Mouse (Mus musculus) midbrain, embryonic 13.5 days (tissue): ENCODE results near the gene Ndufa7. TPM values are rescaled to one million over a fixed set of nuclear protein-coding genes. Genes with fewer than 3 reads are reported as not detected.
A peak's percentile ranks its signal among the peaks of the same experiment; 100 is the strongest.
"Not testable (repeated sequence)": the region's sequence is repeated elsewhere in the genome, so short reads cannot be mapped to it uniquely, and the experiment has no call there.

Experiments used
- ATAC-seq: fragments of 200-750 bp; cut with Nextera tagmentation; 2 replicates; pipeline ENCODE4 v1.8.0; 2017; ENCODE audit warnings: mild to moderate bottlenecking, moderate TSS enrichment, moderate library complexity
- H3K27ac ChIP-seq: fragments of 300-500 bp; sonication (generic); 2 replicates; pipeline ENCODE4 v1.5.1; 2015; ENCODE audit warnings: inconsistent platforms, mild to moderate bottlenecking, moderate library complexity
- H3K27me3 ChIP-seq: fragments of 300-500 bp; sonication (generic); 2 replicates; pipeline ENCODE4 v1.6.1; 2015; ENCODE audit warnings: mild to moderate bottlenecking, inconsistent platforms
- H3K36me3 ChIP-seq: fragments of 300-500 bp; sonication (generic); 2 replicates; pipeline ENCODE4 v1.6.1; 2015; ENCODE audit warnings: mild to moderate bottlenecking, inconsistent platforms
- H3K4me1 ChIP-seq: fragments of 300-500 bp; sonication (generic); replicated peaks from 2 replicates; pipeline ENCODE4 v1.6.1; 2015; ENCODE audit warnings: inconsistent platforms
- H3K4me2 ChIP-seq: fragments of 300-500 bp; sonication (generic); replicated peaks from 2 replicates; pipeline ENCODE4 v1.6.1; 2015; ENCODE audit warnings: moderate library complexity, mild to moderate bottlenecking, inconsistent platforms
- H3K4me3 ChIP-seq: fragments of 300-500 bp; sonication (generic); replicated peaks from 2 replicates; pipeline ENCODE4 v1.5.1; 2015; ENCODE audit warnings: mild to moderate bottlenecking, inconsistent platforms
- H3K9ac ChIP-seq: fragments of 300-500 bp; sonication (generic); replicated peaks from 2 replicates; pipeline ENCODE4 v1.6.1; 2015; ENCODE audit warnings: mild to moderate bottlenecking, inconsistent platforms
- H3K9me3 ChIP-seq: fragments of 300-500 bp; sonication (generic); 2 replicates; pipeline ENCODE4 v1.6.1; 2016; ENCODE audit warnings: mild to moderate bottlenecking, inconsistent platforms
- WGBS: fragments of 180-500 bp; shearing (Covaris S2); methylation state at CpG from one replicate; pipeline ENCODE4 v1.1.7; 2015; 5-methylcytosine and 5-hydroxymethylcytosine counted together
- polyA plus RNA-seq: library from polyadenylated mRNA; unstranded; fragments of >200 nt; fragmentation: Nextera tagmentation; extraction: Ambion mirVana; gene quantifications from 2 replicates; pipeline ENCODE4 v1.2.1, GENCODE M21; 2015

The Ndufa7 gene
- polyA plus RNA-seq, 1 experiment from 2014 or later: 516 TPM

GRCm38 (mm10) chr17:33815399-33815798 lies 9.0 kb upstream of the Ndufa7 start:
- peaks cover 19% of the 10 kb centered on the region for H3K36me3 ChIP-seq
- no peak overlapping the region for H3K9ac ChIP-seq
- WGBS: 93% methylated on average over 6 of the region's 6 CpGs
- no peak overlapping the region for H3K4me3 ChIP-seq
- H3K9me3 ChIP-seq: no peaks in the 10 kb centered on the region
- no peak for ATAC-seq
- peaks cover 27% of the 10 kb centered on the region for H3K4me1 ChIP-seq
- no peak overlapping the region for H3K4me2 ChIP-seq
- no peak overlapping the region for H3K27ac ChIP-seq
- H3K27me3 ChIP-seq: peaks cover 16% of the 10 kb centered on the region

- Histone ChIP-seq H3K4me2 (peak overlapping the region; percentile 78), H3K9me3 (no peaks in the 10 kb centered on the region), H3K4me1 (peaks cover 19% of the 10 kb centered on the region), H3K36me3 (peaks cover 32% of the 10 kb centered on the region), H3K27ac (no peak overlapping the region; the same call in 1 of the 2 replicates), H3K9ac (no peak overlapping the region), H3K27me3 (peaks cover 6% of the 10 kb centered on the region; the same call in 1 of the 2 replicates), H3K4me3 (peak overlapping the region; percentile 56)
- ATAC-seq: no peak
- 80% methylated on average over 5 of the region's 5 CpGs for WGBS
Observed at GRCm38 (mm10) chr17:33816612-33817011, 7.8 kb upstream of the Ndufa7 start.

- peaks cover 39% of the 10 kb centered on the region for H3K36me3 ChIP-seq
- H3K4me1 ChIP-seq: peaks cover 27% of the 10 kb centered on the region
- H3K9ac ChIP-seq: peak overlapping the region; percentile 83
- peak overlapping the region; percentile 78 for H3K4me2 ChIP-seq
- ATAC-seq: peak; percentile 97
- H3K4me3 ChIP-seq: peak overlapping the region; percentile 56
- no peaks in the 10 kb centered on the region for H3K9me3 ChIP-seq
- H3K27me3 ChIP-seq: peaks cover 5% of the 10 kb centered on the region; the same call in 1 of the 2 replicates
- H3K27ac ChIP-seq: peak overlapping the region; percentile 89
- 1% methylated on average over 86 of the region's 89 CpGs for whole genome bisulfite sequencing
Observed at GRCm38 (mm10) chr17:33817184-33817968, 7.0 kb upstream of the Ndufa7 start.

GRCm38 (mm10) chr17:33817969-33818643 lies 6.3 kb upstream of the Ndufa7 start:
- WGBS: 15% methylated on average over 33 of the region's 33 CpGs
- peaks cover 44% of the 10 kb centered on the region for H3K36me3 ChIP-seq
- ATAC-seq: peak; percentile 70
- H3K27ac ChIP-seq: peak overlapping the region; percentile 89
- H3K4me3 ChIP-seq: peak overlapping the region; percentile 56
- no peaks in the 10 kb centered on the region for H3K27me3 ChIP-seq
- peak overlapping the region; percentile 83 for H3K9ac ChIP-seq
- no peaks in the 10 kb centered on the region for H3K9me3 ChIP-seq
- peaks cover 34% of the 10 kb centered on the region for H3K4me1 ChIP-seq
- H3K4me2 ChIP-seq: peak overlapping the region; percentile 78

GRCm38 (mm10) chr17:33822436-33822959 lies 1.9 kb upstream of the Ndufa7 start:
- Histone ChIP-seq H3K27ac (no peak overlapping the region), H3K9ac (no peak overlapping the region), H3K36me3 (peaks cover 44% of the 10 kb centered on the region), H3K4me2 (peak overlapping the region; percentile 76), H3K4me3 (peak overlapping the region; percentile 82), H3K4me1 (peaks cover 43% of the 10 kb centered on the region), H3K9me3 (no peaks in the 10 kb centered on the region), H3K27me3 (no peaks in the 10 kb centered on the region)
- 86% methylated on average over 1 of the region's 1 CpGs for WGBS
- ATAC-seq: no peak

GRCm38 (mm10) chr17:33823171-33823570 lies 1.2 kb upstream of the Ndufa7 start:
- not testable (repeated sequence) for ATAC-seq, H3K9me3 ChIP-seq, H3K27ac ChIP-seq, H3K27me3 ChIP-seq
- Histone ChIP-seq H3K4me1 (peaks cover 38% of the 10 kb centered on the region), H3K4me2 (peak overlapping the region; percentile 76), H3K4me3 (peak overlapping the region; percentile 82), H3K36me3 (peaks cover 47% of the 10 kb centered on the region), H3K9ac (peak overlapping the region; percentile 82)
- WGBS: 91% methylated on average over 8 of the region's 8 CpGs

- Histone ChIP-seq H3K9ac (peak overlapping the region; percentile 85), H3K4me1 (peaks cover 32% of the 10 kb centered on the region), H3K36me3 (peaks cover 44% of the 10 kb centered on the region), H3K4me2 (peak overlapping the region; percentile 87), H3K27ac (peak overlapping the region; percentile 87; the same call in 1 of the 2 replicates), H3K4me3 (peak overlapping the region; percentile 82)
- WGBS: 11% methylated on average over 6 of the region's 6 CpGs
- not testable (repeated sequence) for H3K9me3 ChIP-seq, H3K27me3 ChIP-seq, ATAC-seq
Observed at GRCm38 (mm10) chr17:33824997-33825330, 592 bp downstream of the Ndufa7 start.

GRCm38 (mm10) chr17:33825462-33825861 lies 1.1 kb downstream of the Ndufa7 start:
- Histone ChIP-seq H3K27me3 (no peaks in the 10 kb centered on the region), H3K4me1 (peaks cover 32% of the 10 kb centered on the region), H3K9me3 (no peaks in the 10 kb centered on the region)

GRCm38 (mm10) chr17:33826850-33827249 lies 2.5 kb downstream of the Ndufa7 start:
- H3K4me2 ChIP-seq: no peak overlapping the region
- no peaks in the 10 kb centered on the region for H3K27me3 ChIP-seq
- H3K9ac ChIP-seq: no peak overlapping the region
- H3K36me3 ChIP-seq: peaks cover 43% of the 10 kb centered on the region
- WGBS: under 1% methylated on average over 3 of the region's 3 CpGs
- ATAC-seq: no peak
- no peak overlapping the region for H3K27ac ChIP-seq
- H3K4me1 ChIP-seq: peaks cover 29% of the 10 kb centered on the region
- H3K4me3 ChIP-seq: no peak overlapping the region
- no peaks in the 10 kb centered on the region for H3K9me3 ChIP-seq

More at GRCm38 (mm10) chr17:33825462-33825861, 1.1 kb downstream of the Ndufa7 start:
- Histone ChIP-seq H3K4me2 (peak overlapping the region; percentile 87), H3K36me3 (peaks cover 44% of the 10 kb centered on the region), H3K27ac (no peak overlapping the region), H3K4me3 (peak overlapping the region; percentile 82), H3K9ac (peak overlapping the region; percentile 85)
- 89% methylated on average over 8 of the region's 8 CpGs for WGBS
- ATAC-seq: no peak

- no peak overlapping the region for H3K27ac ChIP-seq
- H3K4me1 ChIP-seq: peaks cover 11% of the 10 kb centered on the region
- H3K36me3 ChIP-seq: peaks cover 52% of the 10 kb centered on the region
- H3K27me3 ChIP-seq: no peaks in the 10 kb centered on the region
- no peaks in the 10 kb centered on the region for H3K9me3 ChIP-seq
- H3K9ac ChIP-seq: no peak overlapping the region
- H3K4me2 ChIP-seq: no peak overlapping the region
- H3K4me3 ChIP-seq: no peak overlapping the region
- ATAC-seq: no peak
- 70% methylated on average over 2 of the region's 2 CpGs for WGBS
Observed at GRCm38 (mm10) chr17:33828892-33829291, 4.5 kb downstream of the Ndufa7 start.

GRCm38 (mm10) chr17:33829561-33829960 lies 5.2 kb downstream of the Ndufa7 start:
- Histone ChIP-seq H3K36me3 (peaks cover 59% of the 10 kb centered on the region), H3K27ac (no peak overlapping the region; the same call in 1 of the 2 replicates), H3K4me2 (no peak overlapping the region), H3K9me3 (no peaks in the 10 kb centered on the region), H3K4me1 (peaks cover 11% of the 10 kb centered on the region), H3K27me3 (no peaks in the 10 kb centered on the region), H3K9ac (no peak overlapping the region), H3K4me3 (no peak overlapping the region)
- 91% methylated on average over 10 of the region's 10 CpGs for WGBS
- ATAC-seq: no peak
